Mouse (Mus musculus): Measurements from ENCODE around the gene Atg16l1.

- TF ChIP-seq ZC3H11A (IDR thresholded peaks at IDR 0.05; ENCODE audit: borderline replicate concordance, low read depth, low read length) (no peak), ZNF384 (IDR thresholded peaks at IDR 0.05; ENCODE audit: low read depth, low read length) (no peak), HCFC1 (IDR thresholded peaks at IDR 0.05; ENCODE audit: borderline replicate concordance, insufficient read depth, low read length) (no peak), MAFK (IDR thresholded peaks at IDR 0.05; ENCODE audit: insufficient read depth, low read depth, low read length) (no peak)
Observed at GRCm38 (mm10) chr1:87786251-87786650, 30.6 kb downstream of the Atg16l1 start.
